Mouse (Mus musculus): Measurements from ENCODE around the gene Endod1.

Gene Endod1

GRCm38 (mm10) chr9:14381353-14382055 is at the start of gene Endod1:
Gene Endod1 (minus strand): TSS chr9:14381507.
- DNase-seq (ENCODE audit: extremely low read depth, insufficient read length, low spot score), result peak; percentile 39

- no peak for DNase-seq (ENCODE audit: extremely low read depth, insufficient read length, low spot score)
Measured at GRCm38 (mm10) chr9:14409153-14409552, 27.8 kb upstream of the Endod1 start.

- no peak for DNase-seq (ENCODE audit: extremely low read depth, insufficient read length, low spot score)
Measured at GRCm38 (mm10) chr9:14408044-14408443, 26.7 kb upstream of the Endod1 start.

- no peak for DNase-seq (ENCODE audit: extremely low read depth, insufficient read length, low spot score)
Measured at GRCm38 (mm10) chr9:14406056-14406455, 24.7 kb upstream of the Endod1 start.

GRCm38 (mm10) chr9:14402099-14402498 is 20.8 kb upstream of the Endod1 start:
- no peak for DNase-seq (ENCODE audit: extremely low read depth, insufficient read length, low spot score)

GRCm38 (mm10) chr9:14400392-14400791 is 19.1 kb upstream of the Endod1 start:
- DNase-seq (ENCODE audit: extremely low read depth, insufficient read length, low spot score), result no peak

GRCm38 (mm10) chr9:14398946-14399345 is 17.6 kb upstream of the Endod1 start:
- no peak for DNase-seq (ENCODE audit: extremely low read depth, insufficient read length, low spot score)

GRCm38 (mm10) chr9:14398084-14398483 is 16.8 kb upstream of the Endod1 start:
- no peak for DNase-seq (ENCODE audit: extremely low read depth, insufficient read length, low spot score)

GRCm38 (mm10) chr9:14397449-14397819 is 16.1 kb upstream of the Endod1 start:
- DNase-seq (ENCODE audit: extremely low read depth, insufficient read length, low spot score), result no peak

- no peak for DNase-seq (ENCODE audit: extremely low read depth, insufficient read length, low spot score)
Measured at GRCm38 (mm10) chr9:14396819-14397448, 15.6 kb upstream of the Endod1 start.

GRCm38 (mm10) chr9:14396096-14396495 is 14.8 kb upstream of the Endod1 start:
- DNase-seq (ENCODE audit: extremely low read depth, insufficient read length, low spot score), result no peak

GRCm38 (mm10) chr9:14394956-14395561 is 13.8 kb upstream of the Endod1 start:
- DNase-seq (ENCODE audit: extremely low read depth, insufficient read length, low spot score), result no peak

GRCm38 (mm10) chr9:14391841-14392318 is 10.6 kb upstream of the Endod1 start:
- no peak for DNase-seq (ENCODE audit: extremely low read depth, insufficient read length, low spot score)

- DNase-seq (ENCODE audit: extremely low read depth, insufficient read length, low spot score), result no peak
Measured at GRCm38 (mm10) chr9:14391286-14391685, 10.0 kb upstream of the Endod1 start.

GRCm38 (mm10) chr9:14390278-14390677 is 9.0 kb upstream of the Endod1 start:
- no peak for DNase-seq (ENCODE audit: extremely low read depth, insufficient read length, low spot score)

- DNase-seq (ENCODE audit: extremely low read depth, insufficient read length, low spot score), result no peak
Measured at GRCm38 (mm10) chr9:14389050-14389621, 7.8 kb upstream of the Endod1 start.

GRCm38 (mm10) chr9:14388001-14388400 is 6.7 kb upstream of the Endod1 start:
- DNase-seq (ENCODE audit: extremely low read depth, insufficient read length, low spot score), result no peak

GRCm38 (mm10) chr9:14386831-14387230 is 5.5 kb upstream of the Endod1 start:
- no peak for DNase-seq (ENCODE audit: extremely low read depth, insufficient read length, low spot score)

GRCm38 (mm10) chr9:14385665-14386064 is 4.4 kb upstream of the Endod1 start:
- no peak for DNase-seq (ENCODE audit: extremely low read depth, insufficient read length, low spot score)

GRCm38 (mm10) chr9:14383186-14383920 is 2.0 kb upstream of the Endod1 start:
- DNase-seq (ENCODE audit: extremely low read depth, insufficient read length, low spot score), result no peak

GRCm38 (mm10) chr9:14382256-14382791 is 1.0 kb upstream of the Endod1 start:
- no peak for DNase-seq (ENCODE audit: extremely low read depth, insufficient read length, low spot score)

Data from 3134 (cell line).